Mouse (Mus musculus): ENCODE measurements around the gene Dner.

The Dner gene

DNA sequence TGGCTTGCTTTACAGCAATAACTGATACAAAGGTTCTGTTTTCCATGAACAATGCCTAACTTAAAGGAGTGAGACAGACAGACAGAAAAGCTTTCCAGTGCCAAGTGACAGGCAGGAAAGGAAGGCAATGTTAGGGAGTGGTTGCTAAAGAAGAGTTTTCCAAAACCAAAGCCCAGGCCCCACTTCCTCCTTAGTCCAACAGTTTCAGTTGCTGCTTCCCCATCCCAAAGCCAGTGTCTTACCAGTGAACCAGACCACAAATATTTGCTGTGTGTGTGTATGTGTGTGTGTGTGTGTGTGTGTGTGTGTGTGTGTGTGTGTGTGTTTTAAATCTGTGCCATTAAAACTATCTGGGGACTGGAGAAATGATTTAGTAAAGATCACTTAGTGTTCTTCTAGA lies 258.5 kb downstream of the Dner start:
- no peak for DNase-seq

GRCm38 (mm10) chr1:84436281-84436680 lies 259.7 kb downstream of the Dner start:
- peak; percentile 16 to 29 for DNase-seq

- DNase-seq = no peak
Measured at GRCm38 (mm10) chr1:84433291-84433980, 262.6 kb downstream of the Dner start.

DNA sequence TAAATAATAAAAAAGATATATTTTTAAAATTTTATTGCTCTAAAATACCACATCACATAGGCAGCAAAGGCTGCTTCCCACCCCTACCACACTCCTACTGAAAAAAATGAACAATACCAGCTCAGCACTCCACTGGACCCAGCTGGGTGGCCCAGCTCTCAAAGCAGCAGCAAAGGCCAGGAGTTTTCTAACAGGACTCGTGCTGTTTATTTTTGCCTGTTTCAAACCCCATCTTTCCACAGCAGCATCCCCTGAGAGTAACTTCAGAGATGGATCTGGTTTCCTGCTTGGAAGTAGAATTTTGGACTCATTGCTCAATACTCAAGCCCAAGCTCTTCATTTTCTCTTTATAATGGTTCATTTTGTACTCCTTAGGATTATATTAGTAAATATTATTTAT lies 263.7 kb downstream of the Dner start:
- no peak for DNase-seq

DNA sequence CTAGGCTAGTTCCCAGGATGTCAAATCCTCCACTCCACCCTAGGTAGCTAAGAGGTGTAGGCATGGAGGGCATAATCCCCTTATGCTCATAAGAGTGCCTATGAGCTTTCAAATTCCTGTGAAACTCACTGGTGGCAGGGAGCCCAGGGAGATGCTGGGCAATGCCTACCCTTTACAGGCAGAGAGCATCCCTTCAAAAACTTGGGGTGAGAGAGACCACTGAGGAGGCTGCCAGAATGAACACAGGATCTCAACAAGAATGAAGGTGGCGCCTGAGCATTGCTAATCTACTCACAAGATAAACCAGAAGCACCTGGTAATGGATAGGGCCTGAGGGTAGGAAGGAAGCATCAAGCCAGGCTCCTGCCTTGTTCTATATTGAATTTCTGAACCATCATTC lies 267.7 kb downstream of the Dner start:
- no peak for DNase-seq

- no peak for DNase-seq
Measured at GRCm38 (mm10) chr1:84427757-84428156, 268.3 kb downstream of the Dner start.

GRCm38 (mm10) chr1:84426679-84427078 lies 269.3 kb downstream of the Dner start:
- no peak for DNase-seq

- DNase-seq = no peak
Measured at GRCm38 (mm10) chr1:84422881-84423280, 273.1 kb downstream of the Dner start.

DNA sequence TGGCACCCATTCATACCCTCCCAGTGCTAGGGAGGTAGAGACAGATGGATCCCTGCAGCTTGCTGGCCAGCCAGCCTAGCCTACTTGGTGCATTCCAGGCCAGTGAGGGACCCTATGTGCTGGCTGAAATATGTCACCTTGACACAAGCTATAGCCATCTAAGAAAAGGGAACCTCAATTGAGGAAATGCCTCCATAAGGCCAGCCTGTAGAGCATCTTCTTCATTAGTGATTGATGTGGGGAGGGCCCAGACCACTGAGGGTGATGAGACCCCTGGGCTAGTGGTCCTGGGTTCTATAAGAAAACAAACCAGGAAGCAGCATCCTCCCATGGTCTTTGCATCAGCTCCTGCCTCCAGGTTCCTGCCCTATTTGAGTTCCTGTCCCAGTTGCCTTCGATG lies 274.2 kb downstream of the Dner start:
- no peak for DNase-seq

- DNase-seq = no peak
Measured at GRCm38 (mm10) chr1:84419416-84419815, 276.6 kb downstream of the Dner start.

- DNase-seq = no peak
Measured at GRCm38 (mm10) chr1:84418511-84418910, 277.5 kb downstream of the Dner start.

- DNase-seq = peak; percentile 51 to 68
Measured at GRCm38 (mm10) chr1:84417761-84418238, 278.2 kb downstream of the Dner start.

GRCm38 (mm10) chr1:84417276-84417675 lies 278.7 kb downstream of the Dner start:
- no peak for DNase-seq

DNA sequence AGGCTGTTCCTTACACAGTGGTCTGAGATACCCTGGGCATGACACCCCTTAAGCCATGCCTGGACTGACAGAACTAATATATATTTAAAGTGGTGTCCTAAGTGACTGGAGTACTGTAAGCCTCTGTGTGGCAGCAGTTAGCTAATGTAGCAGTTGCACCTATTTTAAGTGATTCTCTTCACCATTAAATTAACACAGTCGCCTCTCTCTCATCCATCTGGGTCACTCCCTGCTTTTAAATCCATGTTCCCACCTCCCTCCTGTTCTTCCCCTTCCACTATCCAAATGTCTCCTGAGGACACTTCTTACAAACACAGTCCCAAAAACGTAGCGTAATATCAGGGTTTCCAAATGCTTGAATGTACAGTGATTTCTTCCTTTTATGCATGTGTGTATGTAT lies 281.6 kb downstream of the Dner start:
- no peak for DNase-seq

- DNase-seq = no peak
Measured at GRCm38 (mm10) chr1:84409514-84409913, 286.5 kb downstream of the Dner start.

- DNase-seq = no peak
Measured at GRCm38 (mm10) chr1:84408873-84409272, 287.1 kb downstream of the Dner start.

DNA sequence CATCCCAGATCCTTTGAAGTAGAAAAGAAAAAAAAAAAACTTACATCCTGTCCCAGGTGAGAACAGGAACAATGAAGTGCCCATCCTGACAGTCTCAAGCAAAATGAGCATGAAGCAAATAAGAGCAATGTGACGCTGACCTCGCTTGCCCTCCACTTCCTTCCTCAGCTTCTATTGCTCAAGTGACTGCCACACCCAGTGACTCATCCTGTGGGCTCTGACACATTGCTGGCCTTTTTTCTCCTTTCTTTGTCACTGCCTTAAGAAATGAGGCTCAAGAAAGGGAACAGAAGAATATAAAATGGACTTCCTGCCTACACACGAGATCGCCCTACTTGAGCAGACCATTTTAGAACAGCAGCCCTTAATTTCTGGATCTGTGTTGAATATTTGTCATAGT lies 289.1 kb downstream of the Dner start:
- DNase-seq = peak in 1 of 2 experiments; percentile 46

- DNase-seq = no peak
Measured at GRCm38 (mm10) chr1:84405551-84406290, 290.3 kb downstream of the Dner start.

DNA sequence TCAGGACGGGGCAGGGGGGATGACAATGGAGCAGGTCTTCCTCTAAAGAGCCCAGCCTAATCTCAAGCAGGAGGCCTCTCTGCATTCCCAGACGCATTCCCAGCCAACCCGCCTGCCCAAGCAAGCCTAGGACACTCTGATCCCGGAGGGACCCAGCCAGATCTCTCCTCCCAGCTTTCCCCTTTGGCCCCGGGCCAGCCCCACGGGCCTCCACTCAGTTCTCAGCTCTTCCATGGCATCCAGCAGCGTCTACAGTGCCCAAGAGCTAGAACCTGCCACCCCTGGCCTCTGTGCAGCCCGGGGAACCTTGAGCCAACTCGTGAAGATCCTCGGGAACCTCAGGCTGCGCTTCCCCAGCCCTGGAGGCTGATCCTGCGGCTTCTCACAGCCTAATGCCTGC lies 291.1 kb downstream of the Dner start:
- DNase-seq = peak in 1 of 2 experiments; percentile 21

- DNase-seq = no peak
Measured at GRCm38 (mm10) chr1:84402154-84402553, 293.9 kb downstream of the Dner start.

- no peak for DNase-seq
Measured at GRCm38 (mm10) chr1:84399671-84400070, 296.4 kb downstream of the Dner start.

DNA sequence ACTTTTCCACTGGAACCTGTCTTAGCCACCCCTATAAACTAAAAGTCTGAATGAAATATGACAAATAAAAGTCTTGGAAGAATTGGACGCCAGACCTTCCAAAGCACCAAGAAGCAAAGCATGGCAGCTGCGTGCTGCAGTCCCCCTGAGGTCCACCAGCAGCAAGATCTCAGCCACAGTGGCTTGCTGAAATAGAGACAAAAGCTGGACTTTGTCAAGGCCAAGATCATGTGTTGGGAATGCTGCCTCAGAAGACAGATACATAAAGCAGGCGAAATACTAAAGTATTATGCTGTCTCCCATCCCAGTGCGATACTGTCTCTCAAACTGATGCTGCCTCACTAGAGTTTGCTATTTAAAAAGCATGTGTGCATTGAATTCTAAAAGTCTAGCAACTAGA lies 296.9 kb downstream of the Dner start:
- DNase-seq = peak in 1 of 2 experiments; percentile 27

- DNase-seq = no peak
Measured at GRCm38 (mm10) chr1:84396787-84397186, 299.2 kb downstream of the Dner start.

GRCm38 (mm10) chr1:84395928-84396327 lies 300.1 kb downstream of the Dner start:
- no peak for DNase-seq

Data from kidney, postnatal 4 days (tissue).